Mouse (Mus musculus): ENCODE measurements around the gene Ampd2.

Gene Ampd2

DNA sequence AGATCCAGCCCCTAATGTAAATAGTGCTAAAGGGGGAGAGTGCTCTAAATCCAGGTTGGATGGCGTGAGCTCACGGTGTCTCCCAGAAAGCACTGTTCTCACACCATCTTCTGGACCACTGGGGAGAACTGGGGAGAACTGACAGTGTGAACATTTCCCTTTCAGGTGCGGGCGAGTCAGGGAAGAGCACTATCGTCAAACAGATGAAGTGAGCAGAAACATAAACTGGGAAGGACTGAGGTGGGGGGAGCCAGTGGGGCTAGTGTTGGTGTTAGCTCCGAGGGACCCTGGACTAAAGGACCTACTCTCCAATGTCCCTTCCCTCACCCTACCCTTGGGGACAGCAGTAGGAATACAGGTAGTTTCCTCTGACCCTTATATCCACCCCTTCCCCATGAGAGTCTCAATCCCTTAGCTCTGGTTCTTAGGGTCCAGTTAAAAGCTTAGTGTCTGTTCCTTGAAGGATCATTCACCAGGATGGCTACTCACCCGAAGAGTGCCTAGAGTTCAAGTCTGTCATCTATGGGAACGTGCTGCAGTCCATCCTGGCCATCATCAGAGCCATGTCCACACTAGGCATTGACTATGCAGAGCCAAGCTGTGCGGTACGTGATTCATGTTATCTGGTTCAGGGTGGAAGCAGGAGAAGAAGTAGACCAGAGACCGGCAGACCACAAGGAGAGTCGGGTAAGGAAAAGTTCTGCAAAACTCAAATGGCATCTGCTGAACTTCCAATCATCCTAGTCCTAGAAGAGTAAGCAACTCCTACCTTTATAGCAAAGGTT, 8.7 kb upstream of the Ampd2 start:
- DNase-seq (ENCODE audit: low spot score): no peak

DNA sequence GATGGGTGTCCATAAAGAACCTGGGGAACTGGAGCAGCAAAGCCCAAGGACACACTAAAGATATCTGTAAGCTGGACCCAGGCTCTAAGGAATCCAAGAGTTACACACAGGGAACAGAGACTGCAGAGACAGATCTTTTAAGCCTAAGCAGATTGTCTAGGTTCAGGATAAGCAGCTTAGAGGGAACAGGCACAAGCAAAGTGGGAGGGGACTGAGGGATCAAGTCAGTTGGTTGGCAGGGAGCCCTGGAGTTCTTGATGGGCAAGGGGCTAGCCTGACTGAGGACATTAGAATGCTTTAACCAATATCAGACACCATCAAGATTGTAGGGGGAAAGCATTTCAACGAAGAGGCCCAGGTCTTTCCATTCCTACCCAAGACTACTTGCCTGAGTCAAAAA, 7.7 kb upstream of the Ampd2 start:
- DNase-seq (ENCODE audit: low spot score): no peak

DNA sequence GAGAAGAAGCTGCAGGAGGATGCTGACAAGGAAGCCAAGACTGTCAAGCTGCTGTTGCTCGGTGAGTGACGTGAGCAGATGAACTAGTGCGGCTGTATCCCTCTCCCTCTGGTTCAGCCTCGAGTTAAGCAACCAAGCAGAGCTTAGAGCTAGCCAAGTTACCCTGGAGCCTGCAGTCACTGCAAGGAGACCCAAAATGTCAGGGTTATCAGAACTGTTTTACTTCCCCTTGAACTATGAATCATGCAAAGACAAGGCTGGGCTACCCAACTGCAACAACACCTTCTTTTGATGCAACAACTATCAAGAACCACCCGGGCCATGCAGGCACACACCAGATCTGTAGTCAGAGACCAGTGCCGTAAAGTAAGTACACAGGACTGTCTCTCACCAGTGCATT, 6.9 kb upstream of the Ampd2 start:
- no peak for DNase-seq (ENCODE audit: low spot score)

DNA sequence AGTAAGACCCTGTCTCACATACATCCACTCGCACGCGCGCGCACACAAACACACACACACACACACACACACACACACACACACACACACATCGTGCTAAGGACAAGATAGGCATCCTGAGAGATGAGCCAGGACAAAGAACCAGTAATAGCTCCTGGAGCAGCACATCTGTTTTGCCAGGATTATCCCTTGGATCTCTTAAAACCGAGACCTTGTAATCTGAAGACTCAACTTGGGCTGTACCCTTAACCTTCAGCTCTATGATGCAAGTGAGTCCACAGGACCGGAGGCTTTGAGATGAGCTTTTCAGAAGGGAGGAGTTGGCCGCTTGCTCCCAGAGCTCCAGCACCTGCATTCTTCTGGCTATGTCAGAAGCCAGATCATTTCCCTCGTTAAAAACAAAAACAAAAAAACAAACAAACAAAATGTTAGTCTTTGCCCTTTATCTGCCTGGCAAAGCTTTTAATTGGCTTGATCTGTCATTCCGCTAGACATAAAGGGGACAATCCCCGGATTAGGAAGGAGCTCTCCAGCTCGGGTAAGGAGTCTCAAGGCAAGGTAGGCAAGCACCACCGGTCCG, 6.2 kb upstream of the Ampd2 start, which contains the start of gene Gnat2:
Gene Gnat2, plus strand, starts transcription at position 254 of the 580 bp plus-strand sequence.
- DNase-seq (ENCODE audit: low spot score): no peak

DNA sequence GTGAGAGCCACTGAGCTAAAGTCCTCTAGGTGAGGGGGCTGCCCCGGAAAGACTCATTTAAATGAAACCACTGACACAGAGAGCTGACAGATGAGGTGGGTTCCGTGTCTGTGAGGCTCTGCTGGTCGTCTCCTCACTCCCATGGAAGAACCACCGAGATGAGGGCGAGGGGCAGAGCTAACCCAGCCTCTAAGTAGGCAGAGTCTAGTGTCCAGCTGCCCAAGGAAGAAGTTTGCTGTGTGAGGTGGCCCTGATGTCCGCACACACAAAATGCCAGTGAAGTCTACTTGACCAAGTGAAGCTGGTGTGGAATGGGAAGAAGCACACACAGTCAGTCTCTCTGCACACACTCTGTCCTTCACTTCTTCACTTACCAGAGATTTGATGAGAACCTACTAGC, 5.6 kb upstream of the Ampd2 start:
- DNase-seq (ENCODE audit: low spot score): no peak

DNA sequence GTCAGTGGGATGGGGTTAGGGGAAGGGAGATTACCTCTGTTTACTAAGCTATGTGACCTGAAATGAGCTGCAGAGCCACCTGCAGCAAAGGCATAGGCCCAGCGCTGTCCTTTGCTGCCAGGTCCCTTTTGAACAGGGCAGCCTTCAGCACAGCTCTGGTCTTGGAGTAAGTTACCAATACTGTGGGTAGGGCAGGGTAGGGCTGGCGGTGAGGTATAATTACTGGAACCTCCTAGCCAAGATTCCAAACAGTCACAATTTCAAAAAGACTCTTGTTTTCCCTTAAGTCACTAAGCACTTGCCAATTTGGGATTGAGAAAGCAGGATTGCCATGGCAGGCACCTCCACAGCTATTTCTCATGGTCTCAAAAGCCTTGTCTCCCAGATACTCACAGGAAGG, 4.1 kb upstream of the Ampd2 start:
- DNase-seq (ENCODE audit: low spot score): no peak

DNA sequence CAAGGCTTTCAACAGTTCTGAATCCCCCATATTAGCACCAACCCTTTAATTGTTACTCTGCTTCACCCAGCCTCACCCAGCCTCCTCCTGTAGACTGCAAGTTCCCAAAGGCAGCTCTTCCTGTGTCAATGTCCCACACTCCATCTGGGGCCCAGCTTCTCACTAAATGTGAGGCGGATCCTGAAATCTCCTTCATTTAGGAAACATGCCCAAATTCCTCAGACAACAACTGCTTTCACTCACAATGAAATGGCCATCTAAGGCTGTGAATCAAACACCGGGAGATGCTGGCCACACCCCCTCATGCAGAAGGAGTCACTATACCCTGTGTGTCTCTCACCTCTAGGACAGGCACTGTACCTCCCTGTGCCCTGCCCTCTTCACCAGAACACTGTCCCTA, 3.5 kb upstream of the Ampd2 start:
- DNase-seq (ENCODE audit: low spot score): no peak

DNA sequence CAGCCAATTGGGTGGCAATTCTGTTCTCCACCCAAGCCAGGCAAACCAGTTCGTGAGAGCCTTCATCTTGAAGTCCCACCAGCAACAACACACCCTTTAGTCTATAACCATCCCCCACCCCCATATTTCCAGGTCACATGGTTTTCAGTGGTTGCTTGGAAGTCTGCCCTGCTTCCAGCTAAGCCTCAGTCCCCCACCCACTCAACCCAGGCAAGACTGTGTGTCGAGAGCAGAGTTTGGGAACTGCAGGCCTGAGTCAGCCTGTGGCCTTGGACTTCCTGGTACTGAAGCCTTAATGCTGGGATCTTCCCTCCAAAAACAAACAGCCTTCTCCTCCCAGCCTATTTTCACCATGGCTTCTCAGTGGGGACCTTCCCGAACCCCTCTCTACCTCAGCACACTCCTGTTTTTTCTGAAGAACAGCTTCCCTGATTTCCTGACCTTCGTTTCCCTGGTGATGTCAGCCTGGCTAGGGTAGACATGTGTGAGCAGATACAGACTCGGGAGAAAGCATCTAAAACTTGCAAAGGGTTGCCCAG, 2.5 kb upstream of the Ampd2 start:
- DNase-seq (ENCODE audit: low spot score): no peak

DNA sequence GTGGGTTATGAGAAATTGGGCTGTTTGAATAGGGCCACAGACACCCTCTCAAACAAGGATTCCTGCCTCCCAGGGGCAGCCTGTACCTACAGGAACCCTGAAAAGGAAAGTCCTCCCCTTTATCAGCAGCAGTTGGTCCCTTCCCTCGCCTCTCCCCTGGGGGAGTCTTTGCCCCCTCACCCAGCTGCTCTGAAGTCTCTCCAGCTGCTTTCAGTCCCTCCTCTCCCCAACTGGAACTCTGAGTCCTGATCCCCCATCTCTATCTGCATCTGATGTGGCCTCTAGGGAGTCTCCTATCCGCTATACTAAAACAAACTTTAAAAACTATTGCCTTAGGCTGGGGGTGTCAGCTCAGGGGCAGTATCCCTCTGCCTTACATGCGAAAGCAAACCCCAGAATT, 878 bp upstream of the Ampd2 start:
- no peak for DNase-seq (ENCODE audit: low spot score)

DNA sequence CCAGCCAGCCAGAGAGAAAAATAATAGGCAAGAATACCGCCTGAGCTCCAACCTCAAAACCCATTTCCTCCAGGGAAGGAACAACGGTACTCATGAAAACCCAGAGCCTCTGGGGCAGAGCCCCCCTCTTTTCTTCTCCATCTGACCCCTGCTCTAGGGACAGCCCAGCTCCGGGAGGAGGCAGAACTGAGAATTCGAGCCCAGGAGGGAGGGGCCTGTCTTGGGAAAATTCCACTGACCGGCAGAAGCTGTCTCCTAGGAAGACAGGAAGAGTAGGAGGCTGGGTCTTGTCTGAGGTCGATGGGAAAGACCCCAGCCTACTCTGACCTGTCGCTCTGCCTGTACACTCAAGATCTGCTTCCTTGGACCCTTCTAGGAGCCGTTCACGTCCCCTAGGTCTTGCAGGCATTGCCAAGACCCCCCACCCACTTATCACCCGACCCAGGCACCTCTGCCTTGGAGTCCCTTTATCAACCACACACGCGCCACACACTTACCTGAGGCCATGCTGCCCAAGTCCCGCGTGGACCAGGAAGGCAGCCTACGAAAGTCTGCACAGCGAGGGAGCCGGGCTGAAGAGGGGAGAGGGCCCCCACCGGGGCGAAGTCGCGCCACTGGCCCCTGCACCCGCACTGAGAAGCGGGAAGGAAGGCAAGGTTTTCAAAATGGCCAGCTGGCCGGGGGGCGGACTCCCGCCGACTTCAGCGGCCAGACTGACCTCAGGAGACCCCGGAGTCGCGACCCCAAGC, 556 bp downstream of the Ampd2 start:
- peak; percentile 60 for DNase-seq (ENCODE audit: low spot score)

DNA sequence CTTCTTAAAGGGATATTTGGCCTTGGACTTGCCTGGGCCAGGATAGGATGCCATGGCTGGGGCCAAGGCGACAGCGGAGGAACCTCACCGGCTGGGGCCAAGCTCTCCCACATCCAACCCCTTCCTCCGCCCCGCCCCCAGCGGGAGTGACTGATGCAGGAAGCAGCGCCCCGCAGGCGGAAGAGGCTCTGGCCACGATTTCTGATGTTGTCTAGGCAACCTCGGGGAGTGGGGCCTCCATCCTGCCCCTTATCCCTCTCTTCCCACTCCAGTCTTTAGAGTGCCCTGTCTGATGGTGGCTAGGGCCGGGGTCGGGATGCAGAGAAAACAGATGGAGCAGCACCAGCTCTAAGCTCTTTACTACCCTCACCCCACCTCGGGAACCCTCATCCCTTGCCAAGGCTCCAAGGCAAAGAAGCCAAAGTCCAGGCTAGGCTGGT, 1.1 kb downstream of the Ampd2 start:
- DNase-seq (ENCODE audit: low spot score): peak; percentile 85

DNA sequence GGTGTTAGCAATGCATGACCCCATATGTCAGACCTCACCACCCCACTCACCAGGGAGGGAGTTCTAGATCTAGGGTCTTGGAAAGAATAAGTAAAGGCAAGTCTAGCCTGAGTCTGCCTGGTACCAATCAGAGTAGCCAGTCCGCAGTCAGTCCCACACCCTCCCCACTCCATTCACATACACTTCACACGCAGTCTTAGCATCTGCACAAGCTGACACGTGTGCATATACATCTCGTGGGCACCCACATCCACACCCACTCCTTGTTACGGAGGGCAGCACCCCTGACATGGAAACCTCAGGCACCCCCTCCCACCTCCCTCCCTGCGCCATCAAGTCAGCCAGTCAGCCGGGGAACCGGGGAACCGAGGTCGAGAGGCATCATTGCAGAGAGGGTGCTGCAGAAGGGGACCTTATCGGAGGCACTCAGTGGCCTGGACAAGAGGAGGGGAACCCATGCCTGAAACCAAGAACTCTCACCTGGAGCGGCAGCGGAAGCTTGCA, 1.6 kb downstream of the Ampd2 start:
- DNase-seq (ENCODE audit: low spot score): no peak

DNA sequence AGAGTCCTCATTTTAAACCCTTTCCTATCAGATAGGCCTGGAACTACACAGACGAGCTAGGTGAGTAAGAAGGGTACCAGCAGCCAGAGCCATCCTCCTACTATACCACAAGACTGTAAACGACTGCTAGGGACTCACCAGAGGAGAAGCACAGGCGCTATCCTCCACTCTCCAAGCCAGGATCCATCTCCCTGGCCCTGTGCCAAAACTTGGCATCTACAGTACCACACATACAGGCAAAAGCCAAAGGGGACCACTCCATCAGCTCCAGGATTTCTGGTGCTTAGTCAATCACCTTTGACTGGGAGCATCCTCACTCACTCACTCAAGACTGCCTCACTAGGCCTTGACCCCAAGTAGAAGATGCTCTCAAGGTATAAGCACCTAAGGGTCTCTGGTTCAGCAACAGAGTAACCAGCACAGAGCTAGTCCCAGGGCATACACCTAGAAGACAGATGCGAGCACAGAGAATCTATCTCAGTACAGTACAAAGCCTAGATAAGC, 2.5 kb downstream of the Ampd2 start:
- no peak for DNase-seq (ENCODE audit: low spot score)

DNA sequence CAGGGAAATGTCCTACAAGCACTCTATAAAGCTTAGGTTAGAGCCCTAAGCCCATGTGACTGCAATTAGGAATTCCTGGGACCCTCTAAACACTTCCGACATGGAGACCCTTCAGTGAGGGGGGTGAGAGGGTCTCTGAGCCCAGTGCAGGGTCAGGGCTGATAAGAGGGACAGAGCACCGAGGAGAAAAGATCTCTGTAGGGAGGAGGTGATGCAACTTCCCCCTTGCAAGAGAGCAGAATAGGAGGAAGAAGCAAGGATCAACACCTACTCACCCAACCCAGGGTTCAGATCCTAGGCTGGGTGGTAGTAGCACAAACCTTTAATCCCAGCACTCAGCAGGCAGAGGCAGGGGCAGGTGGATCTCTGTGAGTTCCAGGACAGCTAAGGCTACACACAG, 3.3 kb downstream of the Ampd2 start:
- DNase-seq (ENCODE audit: low spot score): no peak

DNA sequence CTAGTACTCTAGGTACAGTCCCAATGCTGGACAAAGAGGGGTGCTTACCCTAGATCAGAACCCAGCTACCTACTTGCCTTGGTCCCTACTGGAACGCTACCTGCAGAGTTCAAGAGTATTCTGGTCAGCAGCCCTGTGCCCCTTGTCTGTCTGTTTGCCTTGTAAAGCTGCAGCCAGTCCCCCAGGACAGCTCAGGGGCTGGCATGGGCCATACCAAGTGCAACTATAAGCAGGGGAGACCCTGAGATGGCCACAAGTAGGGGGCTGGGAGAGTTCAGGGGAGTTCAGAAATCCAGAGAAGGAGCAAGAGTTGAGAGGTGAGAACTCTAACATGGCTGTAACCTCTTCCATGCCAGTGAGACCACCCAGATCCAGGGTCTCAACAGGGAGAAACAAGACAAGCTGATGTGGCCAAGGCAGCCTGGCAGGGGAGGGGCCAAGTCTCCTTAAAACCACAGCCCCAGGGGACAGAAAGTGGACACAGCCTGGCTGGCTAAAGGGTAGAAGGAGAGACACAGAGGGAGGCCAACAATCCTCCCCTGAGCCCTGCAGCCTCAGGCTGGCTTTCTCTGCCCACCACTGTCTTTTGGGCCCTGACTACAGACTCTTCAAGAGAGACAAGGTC, 4.1 kb downstream of the Ampd2 start:
- DNase-seq (ENCODE audit: low spot score): no peak

DNA sequence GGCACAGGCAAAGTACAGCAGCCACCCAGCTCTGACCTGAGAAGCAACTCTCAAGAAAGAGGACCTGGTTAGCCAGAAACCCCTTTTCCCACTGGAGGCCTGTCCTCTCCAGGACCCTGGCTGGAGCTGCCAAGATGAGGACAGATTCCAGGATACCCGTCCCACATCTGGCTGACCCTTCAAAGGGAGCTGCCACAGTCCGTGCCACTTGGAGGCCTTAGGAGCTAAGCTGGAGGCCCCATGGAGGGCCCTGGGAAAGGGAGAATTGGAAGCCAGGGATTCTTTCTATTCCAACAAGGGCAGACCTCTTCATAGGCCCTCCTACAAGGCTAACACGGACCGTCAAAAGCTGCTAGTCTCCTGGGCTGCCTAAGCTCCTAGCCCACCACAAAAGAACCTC, 4.8 kb downstream of the Ampd2 start:
- DNase-seq (ENCODE audit: low spot score): no peak

DNA sequence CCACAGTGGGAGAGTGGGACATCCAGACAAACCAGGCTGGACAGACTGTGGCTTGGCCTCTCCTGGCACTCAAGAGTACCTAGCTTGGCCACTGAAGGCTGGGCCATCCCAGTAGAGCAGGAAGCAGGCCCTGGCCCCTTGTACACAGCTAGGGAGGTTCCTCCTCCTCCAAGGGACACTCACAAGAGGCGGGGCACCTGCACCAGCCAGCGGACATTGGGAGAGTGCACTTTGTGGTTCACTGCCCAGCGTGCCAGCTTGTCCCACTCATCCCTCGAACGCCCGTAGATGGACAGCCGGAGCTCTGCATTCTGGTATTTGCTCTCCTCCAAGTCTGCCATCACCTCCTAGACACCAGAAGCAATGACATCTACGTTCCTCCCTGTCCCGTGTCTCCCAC, 9.6 kb downstream of the Ampd2 start:
- DNase-seq (ENCODE audit: low spot score): no peak

DNA sequence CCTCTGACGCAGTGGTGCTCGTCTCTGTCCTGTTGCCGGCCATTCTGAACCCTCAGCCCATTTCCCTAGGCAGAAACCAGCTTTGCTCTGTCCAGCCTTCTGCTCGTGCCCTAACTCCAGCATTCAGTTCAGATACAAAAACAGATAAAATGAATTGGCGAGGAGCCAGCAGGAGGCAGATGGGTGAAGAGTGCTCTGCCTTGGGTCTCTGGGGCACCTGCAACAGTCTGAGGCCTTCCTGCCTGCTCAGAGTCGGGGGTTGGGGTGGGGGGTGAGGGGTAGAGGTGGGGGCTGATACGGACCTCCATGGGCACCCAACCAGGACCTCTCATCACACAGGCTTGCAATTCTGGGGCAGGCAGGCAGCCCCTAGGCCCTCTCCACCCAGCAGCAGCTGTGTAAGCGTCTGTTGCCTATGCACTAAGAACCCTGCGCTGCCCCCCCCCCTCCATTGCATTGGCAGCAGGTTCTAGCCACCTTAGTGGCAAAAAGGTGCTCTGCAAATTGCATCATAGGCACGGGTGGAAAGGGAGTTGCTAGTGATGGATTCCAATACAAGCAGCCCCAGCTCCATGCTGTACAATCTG, 13.4 kb downstream of the Ampd2 start:
- DNase-seq (ENCODE audit: low spot score): no peak

DNA sequence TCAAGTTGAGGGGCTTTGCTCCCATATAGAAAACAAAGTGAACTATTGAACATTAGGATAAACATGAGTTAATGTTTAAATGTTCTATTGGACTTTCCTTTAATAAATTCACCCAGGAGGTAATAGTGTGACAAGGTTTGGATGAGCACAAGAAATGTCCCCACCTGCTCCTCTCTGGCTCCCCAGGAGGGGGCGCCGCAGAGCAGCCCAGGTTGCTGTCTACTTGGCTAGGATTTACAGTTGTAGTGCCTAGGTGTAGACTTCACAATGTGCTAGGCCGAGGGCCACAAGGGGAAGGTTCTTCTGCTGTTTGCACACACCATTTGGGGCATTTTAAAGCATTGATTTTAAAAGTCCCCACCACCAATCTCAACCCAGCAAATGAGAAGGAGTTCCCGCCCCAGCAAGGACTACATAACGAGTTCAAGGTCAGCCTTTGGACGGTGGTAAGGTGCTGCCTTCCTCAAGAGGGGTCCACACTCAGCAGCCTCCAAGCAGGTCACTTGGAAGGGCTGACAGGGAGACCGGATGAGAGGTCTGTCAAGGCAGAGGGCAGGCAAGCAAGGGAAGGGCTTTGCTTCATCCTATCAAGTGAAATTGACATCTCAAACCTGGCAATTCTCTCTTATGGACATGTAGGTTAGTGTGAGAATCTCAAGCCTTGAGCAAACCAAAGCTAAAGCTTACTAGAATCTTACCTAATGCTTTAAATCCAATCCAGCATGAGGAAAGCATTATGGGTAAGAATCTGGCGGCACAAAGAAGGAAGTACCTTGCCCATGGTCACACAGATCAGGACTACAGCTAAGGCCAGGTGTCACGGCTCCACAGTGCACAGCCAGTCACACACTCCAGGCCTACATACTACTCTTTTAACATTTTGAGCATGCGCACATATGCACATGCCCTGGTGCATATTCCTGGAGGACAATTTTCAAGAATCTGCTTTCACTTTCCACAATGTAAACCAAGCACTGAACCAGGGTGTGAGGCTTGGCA, 15.9 kb downstream of the Ampd2 start:
- DNase-seq (ENCODE audit: low spot score): peak; percentile 55

DNA sequence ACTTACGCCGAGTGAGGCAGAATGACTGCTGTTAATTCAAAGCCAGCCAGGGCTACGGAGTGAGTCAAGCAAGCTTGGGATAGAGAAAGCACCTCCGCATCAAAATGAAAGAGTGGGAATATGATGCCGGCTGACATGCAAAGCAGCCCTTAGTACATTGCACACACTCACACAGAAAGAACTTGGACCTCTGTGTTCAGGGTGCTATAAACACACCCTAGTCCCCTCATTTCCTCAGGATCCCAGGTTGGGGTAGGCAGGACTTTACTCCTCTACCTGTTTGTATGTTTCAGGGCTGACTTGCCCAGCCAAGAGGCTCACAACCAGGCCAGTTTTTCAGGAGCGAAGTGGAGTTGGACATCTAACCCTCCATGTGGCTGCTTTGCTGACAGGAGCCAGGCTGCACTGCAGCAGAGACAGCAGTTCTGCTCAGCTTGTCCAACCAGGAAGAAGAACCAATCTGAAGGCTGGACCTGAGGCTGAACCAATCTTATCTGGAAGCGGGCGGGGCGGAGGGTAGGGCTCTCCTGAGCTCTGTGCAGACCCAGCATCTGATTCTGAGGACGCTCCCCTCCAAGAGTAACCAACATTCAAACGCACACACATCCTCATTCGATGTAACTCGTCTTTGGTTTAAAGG, 17.1 kb downstream of the Ampd2 start:
- peak; percentile 22 for DNase-seq (ENCODE audit: low spot score)
